Mouse (Mus musculus) intestine, postnatal 0 days (tissue): ENCODE measurements around the gene Gpc2. TPM values are rescaled to one million over a fixed set of nuclear protein-coding genes. Genes with fewer than 3 reads are reported as not detected.

Experiments
- ATAC-seq: fragments of 200-750 bp; cut with Nextera tagmentation; 2 replicates; pipeline ENCODE4 v1.8.0; 2017; ENCODE audit warnings: mild to moderate bottlenecking, moderate TSS enrichment, moderate library complexity
- H3K27ac ChIP-seq: fragments of 300-500 bp; sonication (generic); 2 replicates; pipeline ENCODE4 v1.5.1; 2014; ENCODE audit warnings: mild to moderate bottlenecking, low read depth, low read length, moderate library complexity
- H3K27me3 ChIP-seq: fragments of 300-500 bp; sonication (generic); replicated peaks from 2 replicates; pipeline ENCODE4 v1.6.1; 2014; ENCODE audit warnings: low read length, mixed read lengths; ENCODE audit not compliant: control insufficient read depth, insufficient read depth
- H3K36me3 ChIP-seq: fragments of 300-500 bp; sonication (generic); 2 replicates; pipeline ENCODE4 v1.6.1; 2014; ENCODE audit warnings: mild to moderate bottlenecking, moderate library complexity; ENCODE audit not compliant: control insufficient read depth, insufficient read depth
- H3K4me1 ChIP-seq: fragments of 300-500 bp; sonication (generic); replicated peaks from 2 replicates; pipeline ENCODE4 v1.6.1; 2014; ENCODE audit warnings: antibody characterized with exemption, low read length, mixed read lengths; ENCODE audit not compliant: control insufficient read depth, insufficient read depth
- H3K4me2 ChIP-seq: fragments of 300-500 bp; sonication (generic); replicated peaks from 2 replicates; pipeline ENCODE4 v1.6.1; 2014; ENCODE audit warnings: low read depth, mild to moderate bottlenecking, moderate library complexity
- H3K4me3 ChIP-seq: fragments of 300-500 bp; sonication (generic); 2 replicates; pipeline ENCODE4 v1.5.1; 2014; ENCODE audit warnings: low read depth, low read length
- H3K9ac ChIP-seq: fragments of 300-500 bp; sonication (generic); 2 replicates; pipeline ENCODE4 v1.6.1; 2014; ENCODE audit warnings: mild to moderate bottlenecking, low read depth, low read length
- H3K9me3 ChIP-seq: fragments of 300-500 bp; sonication (generic); 2 replicates; pipeline ENCODE4 v1.6.1; 2016; ENCODE audit warnings: mixed run types; ENCODE audit not compliant: control insufficient read depth
- CTCF ChIP-seq: sonication (generic); IDR thresholded peaks from 2 replicates; pipeline ENCODE4 v1.5.1; 2016; ENCODE audit warnings: low read depth, mild to moderate bottlenecking, control low read depth, antibody characterized with exemption, moderate library complexity
- WGBS: fragments of 180-500 bp; shearing (Covaris S2); extraction: QIAGEN DNeasy Blood & Tissue Kit; methylation state at CpG from one replicate; pipeline ENCODE4 v1.1.7; 2014; 5-methylcytosine and 5-hydroxymethylcytosine counted together
- polyA plus RNA-seq: library from polyadenylated mRNA; unstranded; fragments of >200 nt; fragmentation: Nextera tagmentation; extraction: Ambion mirVana; gene quantifications from 2 replicates; pipeline ENCODE4 v1.2.1, GENCODE M21; 2015

Gene Gpc2
- polyA plus RNA-seq, 1 experiment from 2014 or later = 1.4 TPM

GRCm38 (mm10) chr5:138258542-138258941 is 21.3 kb downstream of the Gpc2 start:
- Histone ChIP-seq H3K4me2 (no peak overlapping the region), H3K36me3 (peaks cover 32% of the 10 kb centered on the region), H3K27me3 (no peaks in the 10 kb centered on the region), H3K4me3 (no peak overlapping the region), H3K4me1 (0 out of 2 replicates have a peak, but pooled peaks cover 8% of the 10 kb centered on the region), H3K27ac (no peak overlapping the region), H3K9me3 (no peaks in the 10 kb centered on the region), H3K9ac (no peak overlapping the region)
- TF ChIP-seq CTCF = no peak
- 89% methylated on average over 6 of the region's 6 CpGs for WGBS
- no peak for ATAC-seq

- TF ChIP-seq CTCF = no peak
- Histone ChIP-seq H3K4me2 (no peak overlapping the region), H3K27me3 (no peaks in the 10 kb centered on the region), H3K9me3 (no peaks in the 10 kb centered on the region), H3K4me1 (0 out of 2 replicates have a peak, but pooled peaks cover 7% of the 10 kb centered on the region), H3K9ac (no peak overlapping the region), H3K27ac (no peak overlapping the region), H3K4me3 (no peak overlapping the region), H3K36me3 (peaks cover 32% of the 10 kb centered on the region)
- WGBS = 65% methylated on average over 3 of the region's 3 CpGs
- no peak for ATAC-seq
These were observed 21.7 kb downstream of the Gpc2 start for GRCm38 (mm10) chr5:138258078-138258477.

GRCm38 (mm10) chr5:138257585-138257978 is 22.2 kb downstream of the Gpc2 start:
- Histone ChIP-seq H3K4me3 (no peak overlapping the region), H3K9me3 (no peaks in the 10 kb centered on the region), H3K4me2 (no peak overlapping the region), H3K4me1 (0 out of 2 replicates have a peak, but pooled peaks cover 5% of the 10 kb centered on the region), H3K9ac (no peak overlapping the region), H3K36me3 (peaks cover 32% of the 10 kb centered on the region), H3K27ac (no peak overlapping the region), H3K27me3 (no peaks in the 10 kb centered on the region)
- WGBS = 91% methylated on average over 4 of the region's 4 CpGs
- TF ChIP-seq CTCF = no peak
- ATAC-seq = no peak

GRCm38 (mm10) chr5:138256966-138257584 is 22.7 kb downstream of the Gpc2 start:
- Histone ChIP-seq H3K9me3 (no peaks in the 10 kb centered on the region), H3K27ac (no peak overlapping the region), H3K36me3 (peaks cover 31% of the 10 kb centered on the region), H3K4me1 (0 out of 2 replicates have a peak, but pooled peaks cover 5% of the 10 kb centered on the region), H3K9ac (no peak overlapping the region), H3K4me3 (no peak overlapping the region), H3K27me3 (no peaks in the 10 kb centered on the region), H3K4me2 (no peak overlapping the region)
- 81% methylated on average over 10 of the region's 10 CpGs for WGBS
- no peak for TF ChIP-seq CTCF
- no peak for ATAC-seq

- WGBS = 7% methylated on average over 7 of the region's 7 CpGs
- peak overlapping the region; percentile 66 for H3K9ac ChIP-seq
- H3K4me2 ChIP-seq = peak overlapping the region; percentile 89
- TF ChIP-seq CTCF = no peak
- 0 out of 2 replicates have a peak, but pooled peaks have one; percentile 9 for ATAC-seq
- peak overlapping the region; percentile 54 for H3K27ac ChIP-seq
- 0 out of 2 replicates have a peak, but pooled peaks cover 5% of the 10 kb centered on the region for H3K4me1 ChIP-seq
- peaks cover 22% of the 10 kb centered on the region for H3K36me3 ChIP-seq
- H3K4me3 ChIP-seq = peak overlapping the region; percentile 61
- H3K9me3 ChIP-seq = no peaks in the 10 kb centered on the region
- no peaks in the 10 kb centered on the region for H3K27me3 ChIP-seq
These were observed 23.7 kb downstream of the Gpc2 start for GRCm38 (mm10) chr5:138256094-138256467.

GRCm38 (mm10) chr5:138255353-138256093 is 24.3 kb downstream of the Gpc2 start, which contains the start of gene Lamtor4:
Lamtor4 (plus strand) TSS chr5:138255482.
- ATAC-seq = peak; percentile 100
- Histone ChIP-seq H3K9ac (peak within 1 kb of the TSS; percentile 66), H3K36me3 (peaks cover 16% of the 10 kb centered on the region), H3K27me3 (no peaks in the 10 kb centered on the region), H3K4me3 (peak within 1 kb of the TSS; percentile 61), H3K4me2 (peak within 1 kb of the TSS; percentile 89), H3K27ac (peak within 1 kb of the TSS; percentile 54), H3K9me3 (no peaks in the 10 kb centered on the region), H3K4me1 (0 out of 2 replicates have a peak, but pooled peaks cover 5% of the 10 kb centered on the region)
- TF ChIP-seq CTCF = peak; percentile 43
- WGBS = under 1% methylated on average over 38 of the region's 38 CpGs
